Mouse (Mus musculus) erythroblast, embryonic 14.5 days (primary cell): ENCODE results near the gene Mfsd4b1.

Experiments
- GATA1 ChIP-seq: IDR thresholded peaks from 2 replicates; pipeline ENCODE4 v1.6.1; 2012; ENCODE audit warnings: low read length, inconsistent platforms, mixed read lengths
- TAL1 ChIP-seq: IDR thresholded peaks from 3 replicates; pipeline ENCODE4 v1.6.1; 2012; ENCODE audit warnings: low read length, inconsistent platforms, mixed read lengths

DNA sequence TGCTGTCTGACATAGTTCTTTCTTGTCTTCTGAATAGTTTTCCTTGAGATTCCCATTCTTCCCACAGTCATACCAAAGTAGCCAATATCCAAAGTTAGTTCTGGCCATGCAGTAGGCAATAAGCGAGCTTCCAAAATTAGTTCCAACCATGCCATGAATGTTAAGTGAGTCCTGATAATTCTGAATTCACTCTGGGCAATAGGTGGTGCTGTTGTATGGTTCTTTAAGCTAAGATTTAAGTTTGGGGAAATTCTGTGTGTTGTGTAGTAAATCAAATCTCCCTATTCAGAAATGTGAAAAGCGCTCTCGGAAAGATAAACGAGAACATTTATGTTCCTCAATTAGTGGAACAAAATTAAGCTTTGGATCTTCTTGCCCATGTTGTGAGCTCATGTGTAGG lies 66.8 kb downstream of the Mfsd4b1 start:
- TF ChIP-seq TAL1 (no peak), GATA1 (no peak)
